Mouse (Mus musculus) spleen, embryonic (tissue): Measurements from ENCODE around the gene Atl1.

ENCODE experiments used
- CTCF ChIA-PET: fragments of 350-600 bp; sonication (Branson Sonifier 250); formaldehyde crosslinking; loops from one replicate; lab custom pipeline; 2022; lab: Charles Lee

Gene Atl1

GRCm38 (mm10) chr12:70005103-70005502, 112.7 kb downstream of the Atl1 start:
- CTCF ChIA-PET: no interaction called here

GRCm38 (mm10) chr12:70010356-70010755, 117.9 kb downstream of the Atl1 start:
- CTCF ChIA-PET: interaction anchor here (0.7 kb wide), 1 partner anchor 73 kb away, joined by 3 read pairs; no protein-coding TSS in a partner anchor

DNA sequence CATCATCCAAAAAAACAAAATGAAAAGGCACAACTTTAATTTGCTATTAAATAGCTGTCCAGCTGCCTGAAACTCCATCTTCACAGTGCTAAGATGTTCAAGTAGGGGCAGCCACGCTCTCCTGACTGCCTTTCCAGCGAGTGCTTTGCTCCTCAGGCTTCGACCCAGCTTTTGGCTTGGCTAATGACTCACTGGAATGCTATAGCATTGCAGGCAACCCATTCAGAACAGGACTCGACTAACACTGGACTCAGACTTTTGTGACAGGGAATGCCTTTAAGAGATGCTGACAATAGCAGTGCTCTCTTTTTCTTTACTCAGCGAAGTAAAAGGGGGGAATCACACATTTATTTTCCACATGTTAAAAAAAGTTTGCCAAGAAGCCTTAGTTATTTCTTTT, 119.3 kb downstream of the Atl1 start:
- CTCF ChIA-PET: no interaction called here

- CTCF ChIA-PET: no interaction called here
These were observed 123.5 kb downstream of the Atl1 start for GRCm38 (mm10) chr12:70015936-70016335.
